ENCODE assay signal across 9 mouse cellular contexts in the genomic region with DNA sequence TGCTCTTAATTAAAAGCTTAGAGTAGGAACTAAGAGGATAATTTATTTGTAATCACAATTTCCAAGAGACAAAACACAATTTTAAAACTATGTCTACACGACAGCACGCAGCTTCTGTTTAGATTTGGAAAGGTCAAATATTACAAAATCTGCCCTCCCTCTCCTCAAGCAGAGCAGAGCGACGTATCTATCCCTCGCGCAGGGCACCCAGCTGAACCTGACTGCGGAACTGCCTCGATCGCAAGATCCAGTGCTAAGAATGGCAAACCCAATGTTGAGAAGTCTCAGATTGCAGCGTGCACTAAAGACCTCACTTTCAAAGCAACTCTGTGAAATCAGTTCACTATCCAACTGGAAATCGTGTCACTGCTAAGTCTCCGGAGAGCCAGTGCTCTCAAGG. TPM values are rescaled to one million over a fixed set of nuclear protein-coding genes. Genes with fewer than 3 reads are reported as not detected.
DNase-seq lines count a peak whose midpoint lies in the region; ATAC-seq and TF ChIP-seq lines count a peak whose summit lies in the region.
"Had no signal": no experiment of that assay in that cellular context is flagged by ENCODE, and none has a peak within 500 bp of the region (broad histone marks: within the 10 kb centered on the region; RNA-seq: fewer than 3 reads in every experiment).

No protein-coding gene starts in this region.

- H3K9ac ChIP-seq in liver, adult 2 months (ENCODE audit: low read depth, low read length) = peak overlapping the region; percentile 85
- peak overlapping the region; percentile 89 for H3K9ac ChIP-seq in forebrain, embryonic 12.5 days
- H3K9ac ChIP-seq in limb, embryonic 11.5 days (ENCODE audit: low read length) = no peak overlapping the region
- peak overlapping the region; percentile 96 for H3K9ac ChIP-seq in neural tube, embryonic 15.5 days (replicated peaks)

- peaks cover 19% of the 10 kb centered on the region for H3K4me1 ChIP-seq in liver, adult 2 months (ENCODE audit: control insufficient read depth, insufficient read depth, low read length)
- H3K4me1 ChIP-seq in forebrain, embryonic 12.5 days = peaks cover 39% of the 10 kb centered on the region
- H3K4me1 ChIP-seq in limb, embryonic 11.5 days (ENCODE audit: control insufficient read depth, insufficient read depth, low read length) = peaks cover 7% of the 10 kb centered on the region
- peaks cover 43% of the 10 kb centered on the region for H3K4me1 ChIP-seq in neural tube, embryonic 15.5 days

- TF ChIP-seq CTCF in liver, adult 2 months (IDR thresholded peaks at IDR 0.05; ENCODE audit: low read depth, low read length) = no peak

- H3K79me2 ChIP-seq in liver, adult 2 months (ENCODE audit: control insufficient read depth, insufficient read depth, low read length) = peaks cover 21% of the 10 kb centered on the region

- TF ChIP-seq POLR2A in liver, adult 2 months (IDR thresholded peaks at IDR 0.05; ENCODE audit: extremely low read depth, insufficient read depth, low read length) = 0 out of 2 replicates have a peak, but pooled peaks have one; percentile 9

- H3K4me2 ChIP-seq in forebrain, embryonic 12.5 days = peak overlapping the region; percentile 98
- H3K4me2 ChIP-seq in limb, embryonic 11.5 days (ENCODE audit: low read depth, severe bottlenecking) = peak overlapping the region; percentile 75
- H3K4me2 ChIP-seq in neural tube, embryonic 15.5 days = peak overlapping the region; percentile 81

- H3K9me3 ChIP-seq in forebrain, embryonic 12.5 days = no peaks in the 10 kb centered on the region
- H3K9me3 ChIP-seq in limb, embryonic 11.5 days (ENCODE audit: control insufficient read depth, low read length) = no peaks in the 10 kb centered on the region
- no peaks in the 10 kb centered on the region for H3K9me3 ChIP-seq in neural tube, embryonic 15.5 days (replicated peaks)

- no peaks in the 10 kb centered on the region for H3K27me3 ChIP-seq in liver, adult 2 months (ENCODE audit: control insufficient read depth, insufficient read depth, low read length)
- H3K27me3 ChIP-seq in forebrain, embryonic 12.5 days = 0 out of 2 replicates have a peak, but pooled peaks cover 5% of the 10 kb centered on the region
- H3K27me3 ChIP-seq in limb, embryonic 11.5 days (ENCODE audit: control insufficient read depth, insufficient read depth, low read length) = no peaks in the 10 kb centered on the region
- H3K27me3 ChIP-seq in neural tube, embryonic 15.5 days (replicated peaks) = no peaks in the 10 kb centered on the region

- peak overlapping the region; percentile 93 for H3K4me3 ChIP-seq in liver, adult 2 months (ENCODE audit: insufficient read depth, low read depth, low read length)
- H3K4me3 ChIP-seq in forebrain, embryonic 12.5 days (replicated peaks) = peak overlapping the region; percentile 84
- peak overlapping the region; percentile 82; the same call in 1 of the 2 replicates for H3K4me3 ChIP-seq in limb, embryonic 11.5 days (ENCODE audit: low read depth, low read length)
- peak overlapping the region; percentile 78 for H3K4me3 ChIP-seq in neural tube, embryonic 15.5 days (replicated peaks)

- DNase-seq in liver, adult 2 months (ENCODE audit: extremely low read depth, low read depth, low spot score) = peak; percentile 81
- DNase-seq in liver = no peak
- DNase-seq in limb, embryonic 11.5 days (ENCODE audit: low spot score) = no peak
- DNase-seq in embryo, embryonic 10 days (ENCODE audit: low spot score) = no peak
- no peak for DNase-seq in layer of hippocampus, postnatal 10 days (ENCODE audit: low spot score in 2 of 2)
- no peak for DNase-seq in spleen, adult 12 weeks (ENCODE audit: low spot score)

- peak overlapping the region; percentile 98 for H3K27ac ChIP-seq in liver, adult 2 months (replicated peaks; ENCODE audit: insufficient read depth, low read depth, low read length)
- H3K27ac ChIP-seq in forebrain, embryonic 12.5 days = 0 out of 2 replicates have a peak overlapping the region, but pooled peaks have one; percentile 50
- no peak overlapping the region for H3K27ac ChIP-seq in limb, embryonic 11.5 days (replicated peaks; ENCODE audit: low read depth, low read length)
- H3K27ac ChIP-seq in neural tube, embryonic 15.5 days (replicated peaks) = peak overlapping the region; percentile 58

- ATAC-seq in forebrain, embryonic 12.5 days (ENCODE audit: low FRiP score) = no peak
- ATAC-seq in limb, embryonic 11.5 days (ENCODE audit: insufficient number of reproducible peaks, low FRiP score, low TSS enrichment, low read depth) = no peak
- no peak for ATAC-seq in neural tube, embryonic 15.5 days (ENCODE audit: low FRiP score)

- 2% methylated on average over 12 of the region's 12 CpGs for WGBS in liver, adult 2 months
- WGBS in forebrain, embryonic 12.5 days = 75% methylated on average over 12 of the region's 12 CpGs
- WGBS in limb, embryonic 11.5 days = 82% methylated on average over 12 of the region's 12 CpGs
- WGBS in neural tube, embryonic 15.5 days = 72% methylated on average over 12 of the region's 12 CpGs

- H3K36me3 ChIP-seq in liver, adult 2 months (ENCODE audit: control insufficient read depth, insufficient read depth, low read length) = no peaks in the 10 kb centered on the region
- no peaks in the 10 kb centered on the region for H3K36me3 ChIP-seq in forebrain, embryonic 12.5 days (replicated peaks)
- H3K36me3 ChIP-seq in limb, embryonic 11.5 days (ENCODE audit: control insufficient read depth, insufficient read depth, low read length) = no peaks in the 10 kb centered on the region
- no peaks in the 10 kb centered on the region for H3K36me3 ChIP-seq in neural tube, embryonic 15.5 days

RNA-seq across cellular contexts. Expression of a gene that starts 2.0 kb away (rescaled TPM):
- total RNA-seq in liver, adult 2 months (2014; rRNA removed) = 19.5 and 28.7 TPM in 2 replicates
- polyA plus RNA-seq in liver, adult 2 months (2012; rRNA removed) = 96.3 and 122 TPM in 2 replicates
- 38.9 and 41.6 TPM in 2 replicates for polyA plus RNA-seq in forebrain, embryonic 12.5 days (2016; fragmentation: Nextera tagmentation; extraction: Ambion mirVana)
- polyA plus RNA-seq in limb, embryonic 11.5 days (2014; fragmentation: Nextera tagmentation; extraction: Ambion mirVana) = 30.4 and 30.9 TPM in 2 replicates
- 30.2 and 33.7 TPM in 2 replicates for polyA plus RNA-seq in neural tube, embryonic 15.5 days (2015; fragmentation: Nextera tagmentation; extraction: Ambion mirVana)
- 100 to 1,000 TPM; 138 to 143 TPM for total RNA-seq in layer of hippocampus, postnatal 10 days (2021)

RNA-seq across cellular contexts. Expression of a gene that starts 31.1 kb away (rescaled TPM):
- not detected in 2 replicates for total RNA-seq in liver, adult 2 months (2014; rRNA removed)
- polyA plus RNA-seq in liver, adult 2 months (2012; rRNA removed) = not detected in 2 replicates
- polyA plus RNA-seq in forebrain, embryonic 12.5 days (2016; fragmentation: Nextera tagmentation; extraction: Ambion mirVana) = 0.51 and 0.63 TPM in 2 replicates
- 0.63 TPM in 1 of 2 replicates, not detected in the other for polyA plus RNA-seq in limb, embryonic 11.5 days (2014; fragmentation: Nextera tagmentation; extraction: Ambion mirVana)
- 1.4 and 2.8 TPM in 2 replicates for polyA plus RNA-seq in neural tube, embryonic 15.5 days (2015; fragmentation: Nextera tagmentation; extraction: Ambion mirVana)
- total RNA-seq in layer of hippocampus, postnatal 10 days (2021) = 1 to 10 TPM in 1 of 2 experiments, under 1 TPM in 1; 0.96 to 1.3 TPM
- total RNA-seq: granulocyte monocyte progenitor cell, adult 5-6 weeks had no signal

RNA-seq across cellular contexts. Expression of a gene that starts 41.3 kb away (rescaled TPM):
- total RNA-seq in liver, adult 2 months (2014; rRNA removed) = 1.0 and 1.2 TPM in 2 replicates
- 3.0 and 3.4 TPM in 2 replicates for polyA plus RNA-seq in liver, adult 2 months (2012; rRNA removed)
- 1.4 and 3.3 TPM in 2 replicates for polyA plus RNA-seq in forebrain, embryonic 12.5 days (2016; fragmentation: Nextera tagmentation; extraction: Ambion mirVana)
- 4.1 TPM in 2 replicates for polyA plus RNA-seq in limb, embryonic 11.5 days (2014; fragmentation: Nextera tagmentation; extraction: Ambion mirVana)
- 1.9 and 11.8 TPM in 2 replicates for polyA plus RNA-seq in neural tube, embryonic 15.5 days (2015; fragmentation: Nextera tagmentation; extraction: Ambion mirVana)
- total RNA-seq in layer of hippocampus, postnatal 10 days (2021) = 1 to 10 TPM in 1 of 2 experiments, under 1 TPM in 1; 0.41 to 1.1 TPM
